Mouse (Mus musculus) urinary bladder, postnatal 14 days (tissue): Measurements from ENCODE around the gene Golga4.

ENCODE experiments used
- DNase-seq: peaks from one replicate; pipeline ENCODE4 v3.0.0; 2021; ENCODE audit warnings: low spot score

Golga4 gene

DNA sequence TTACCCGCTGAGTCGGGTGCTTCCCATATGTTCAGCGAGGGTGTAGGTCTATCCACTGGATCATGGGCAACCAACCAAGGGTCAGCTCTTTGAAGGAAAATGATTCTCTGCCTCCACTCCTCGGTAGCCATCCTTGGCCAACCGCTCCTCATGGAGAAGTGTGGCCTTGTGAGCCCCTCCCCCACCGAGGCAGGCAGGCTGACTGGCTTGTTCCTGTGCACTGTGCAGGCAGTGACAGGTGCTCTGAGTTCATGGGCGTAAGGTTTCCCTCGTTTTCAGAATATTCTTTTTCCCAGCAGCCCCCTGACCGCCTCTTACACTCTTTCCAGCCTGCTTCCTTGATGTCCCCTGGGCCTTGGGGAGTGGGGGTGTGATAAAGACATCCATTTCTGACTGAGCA is 117.4 kb downstream of the Golga4 start:
- DNase-seq, result no peak

DNA sequence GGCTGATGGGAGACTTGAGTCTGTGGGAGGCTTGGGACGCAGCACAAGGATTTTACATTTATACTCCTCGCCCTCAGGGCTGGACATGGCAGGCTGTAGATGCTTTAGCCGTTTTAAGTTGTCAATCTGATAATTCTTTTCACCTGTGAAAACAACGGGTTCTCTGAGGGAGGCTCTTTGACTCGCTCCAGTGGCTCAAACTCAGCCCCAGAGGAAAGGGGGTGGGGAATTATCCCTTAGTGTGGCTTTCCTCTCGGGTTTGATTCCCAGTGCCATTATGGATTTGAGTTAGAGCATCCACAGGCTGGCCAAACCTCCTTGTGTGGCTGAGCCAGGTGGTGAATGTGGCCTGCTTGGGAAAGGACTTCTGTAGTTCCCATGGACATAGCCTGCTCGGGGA is 118.1 kb downstream of the Golga4 start:
- DNase-seq, result no peak

DNA sequence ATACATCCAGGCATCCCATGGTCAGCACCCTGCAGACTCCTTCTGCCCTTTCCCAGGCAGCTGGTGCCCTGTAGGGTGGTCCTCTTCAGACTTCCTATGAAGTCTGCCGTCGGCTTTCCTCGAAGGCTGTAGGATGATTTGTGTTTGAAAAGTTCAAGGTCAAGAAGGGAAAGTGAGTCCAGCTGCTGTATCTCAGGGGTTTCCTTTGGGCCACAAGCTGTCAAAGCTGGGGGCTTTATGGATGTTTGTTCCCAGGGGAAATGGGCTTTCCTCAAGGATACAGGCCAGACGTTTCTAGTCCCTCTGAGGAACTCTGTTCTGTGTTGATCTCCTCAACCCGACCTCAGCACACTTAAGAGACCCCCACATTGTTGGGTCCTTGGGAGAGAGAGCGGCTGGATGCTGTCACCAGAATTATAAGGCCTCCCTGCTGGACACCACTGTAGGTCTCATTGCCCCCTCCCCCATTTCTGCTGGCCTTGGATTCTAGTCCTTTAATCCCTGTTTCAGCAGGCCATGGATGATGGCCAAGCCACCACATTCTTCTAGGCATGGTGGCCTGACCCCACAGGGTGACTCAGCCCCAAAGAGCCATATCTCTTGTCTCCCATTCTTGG is 123.8 kb downstream of the Golga4 start:
- no peak for DNase-seq
